Mouse (Mus musculus) spleen, adult 18-20 months (tissue): ENCODE results near the gene Olfml2a.
"Not testable (repeated sequence)": the region's sequence is repeated elsewhere in the genome, so short reads cannot be mapped to it uniquely, and the experiment has no call there.

Experiments
- DNase-seq, 2 experiments: peaks; one replicate each; pipeline ENCODE4 v3.0.0; 2022; ENCODE audit warnings: mixed read lengths in 2 of 2

Olfml2a gene

DNA sequence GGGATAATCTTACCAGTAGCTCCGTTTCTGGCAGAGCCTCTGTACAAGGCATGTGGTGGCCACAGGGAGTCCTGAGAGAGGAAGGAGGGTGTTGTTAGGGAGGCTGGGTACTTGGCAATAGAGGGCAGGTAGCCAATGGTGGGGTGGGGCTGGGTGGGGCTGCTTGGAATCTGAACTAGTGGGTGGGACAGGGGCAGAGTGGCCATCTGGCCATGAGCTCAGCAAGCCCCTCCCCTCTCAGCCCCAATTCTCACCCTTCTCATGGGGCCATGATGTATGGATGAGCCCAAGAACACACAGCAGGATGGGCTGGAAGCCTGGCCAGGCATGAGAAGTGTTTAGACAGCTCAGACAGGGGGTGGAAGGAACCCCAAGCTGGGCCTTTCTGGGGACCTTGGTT lies 55.6 kb downstream of the Olfml2a start:
- DNase-seq: no peak

DNA sequence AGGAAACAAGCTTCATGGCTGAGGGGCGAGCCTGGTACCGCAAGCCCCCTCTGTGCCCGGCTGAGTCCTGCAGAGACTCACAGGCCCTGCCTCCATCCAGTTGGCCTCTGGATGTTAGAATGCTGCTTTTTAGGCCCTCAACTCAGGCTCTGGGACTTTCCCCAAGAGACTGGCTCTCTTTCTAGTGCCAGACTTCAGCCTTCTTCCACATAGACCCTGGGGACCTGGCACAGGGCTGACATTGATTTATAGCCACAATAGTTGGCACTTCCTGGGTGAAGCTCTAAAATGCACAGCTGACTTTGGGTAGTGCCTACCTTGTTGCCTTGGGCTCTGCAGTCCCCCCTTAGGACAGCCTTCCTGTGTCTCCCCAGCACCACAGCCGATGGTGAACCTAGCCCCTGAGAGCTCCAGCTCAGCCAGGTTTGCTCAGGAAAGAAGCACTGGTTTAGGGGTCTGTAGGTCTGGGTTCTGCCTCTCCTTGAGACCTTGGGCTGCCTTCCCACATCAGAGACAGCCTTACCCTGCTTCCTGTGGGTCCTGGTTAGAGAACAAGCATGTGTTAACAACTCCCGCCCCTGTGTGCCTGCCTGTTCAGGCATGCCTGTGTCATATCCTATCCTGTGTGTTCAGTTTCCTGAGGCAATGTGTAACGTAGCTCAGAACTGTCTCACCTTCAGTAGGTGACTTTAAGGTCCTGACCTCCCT lies 56.2 kb downstream of the Olfml2a start:
- no peak for DNase-seq

DNA sequence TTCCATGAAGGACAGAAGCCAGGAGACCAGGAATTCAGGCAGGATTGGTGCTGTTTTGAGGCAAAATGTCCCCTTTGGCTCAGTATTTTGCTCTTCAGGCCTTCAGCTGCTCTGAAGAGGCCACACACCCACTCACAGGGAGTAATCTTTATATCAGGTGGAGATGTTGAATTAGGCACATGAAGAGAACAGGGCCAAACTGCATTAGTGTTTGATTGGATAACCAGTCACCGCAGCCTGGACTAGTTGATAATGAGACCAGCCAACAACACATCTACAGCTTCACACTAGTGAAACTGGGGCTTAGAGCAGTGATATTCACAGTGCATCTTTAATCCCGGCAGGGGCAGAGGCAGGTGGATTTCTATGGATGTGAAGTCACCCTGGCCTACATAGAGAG lies 57.2 kb downstream of the Olfml2a start:
- no peak for DNase-seq

DNA sequence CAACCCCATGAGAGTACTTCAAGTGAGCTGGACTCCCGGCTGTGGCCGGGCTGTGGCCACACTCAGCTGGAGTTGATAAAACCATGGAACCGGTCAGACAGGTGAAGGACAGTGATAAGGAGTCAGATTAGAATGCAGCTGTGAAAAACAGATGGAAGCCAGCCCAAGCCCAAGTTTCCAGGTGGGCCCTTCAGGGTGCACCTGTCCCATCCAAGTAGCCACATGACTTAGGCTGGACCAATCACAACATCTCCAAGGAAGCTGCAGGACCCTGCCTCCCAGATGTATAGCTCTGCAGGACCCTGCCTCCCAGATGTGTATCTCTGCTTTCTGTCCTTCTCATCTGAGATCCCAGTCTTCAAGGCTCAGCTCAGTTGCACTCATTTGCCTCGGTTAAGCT lies 60.2 kb downstream of the Olfml2a start:
- DNase-seq: no peak

DNA sequence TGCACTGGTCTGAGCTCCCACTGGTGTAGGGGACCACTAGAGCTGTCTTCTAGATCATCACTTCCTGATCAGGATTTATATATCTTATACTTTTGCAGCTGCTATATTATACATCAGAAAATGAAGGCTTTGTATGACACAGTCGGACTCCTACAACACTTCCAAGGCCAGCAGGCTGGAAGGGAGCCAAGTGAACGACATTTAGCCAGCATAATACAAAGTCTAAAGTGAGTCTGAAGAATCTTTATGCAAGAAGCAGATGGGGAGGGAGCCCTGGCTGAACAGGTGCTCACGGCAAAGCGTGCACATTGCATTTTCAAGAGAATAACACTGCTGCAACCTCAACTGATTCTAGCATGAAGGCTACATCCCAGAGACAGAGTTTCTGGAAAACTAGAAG lies 60.7 kb downstream of the Olfml2a start:
- DNase-seq: no peak

DNA sequence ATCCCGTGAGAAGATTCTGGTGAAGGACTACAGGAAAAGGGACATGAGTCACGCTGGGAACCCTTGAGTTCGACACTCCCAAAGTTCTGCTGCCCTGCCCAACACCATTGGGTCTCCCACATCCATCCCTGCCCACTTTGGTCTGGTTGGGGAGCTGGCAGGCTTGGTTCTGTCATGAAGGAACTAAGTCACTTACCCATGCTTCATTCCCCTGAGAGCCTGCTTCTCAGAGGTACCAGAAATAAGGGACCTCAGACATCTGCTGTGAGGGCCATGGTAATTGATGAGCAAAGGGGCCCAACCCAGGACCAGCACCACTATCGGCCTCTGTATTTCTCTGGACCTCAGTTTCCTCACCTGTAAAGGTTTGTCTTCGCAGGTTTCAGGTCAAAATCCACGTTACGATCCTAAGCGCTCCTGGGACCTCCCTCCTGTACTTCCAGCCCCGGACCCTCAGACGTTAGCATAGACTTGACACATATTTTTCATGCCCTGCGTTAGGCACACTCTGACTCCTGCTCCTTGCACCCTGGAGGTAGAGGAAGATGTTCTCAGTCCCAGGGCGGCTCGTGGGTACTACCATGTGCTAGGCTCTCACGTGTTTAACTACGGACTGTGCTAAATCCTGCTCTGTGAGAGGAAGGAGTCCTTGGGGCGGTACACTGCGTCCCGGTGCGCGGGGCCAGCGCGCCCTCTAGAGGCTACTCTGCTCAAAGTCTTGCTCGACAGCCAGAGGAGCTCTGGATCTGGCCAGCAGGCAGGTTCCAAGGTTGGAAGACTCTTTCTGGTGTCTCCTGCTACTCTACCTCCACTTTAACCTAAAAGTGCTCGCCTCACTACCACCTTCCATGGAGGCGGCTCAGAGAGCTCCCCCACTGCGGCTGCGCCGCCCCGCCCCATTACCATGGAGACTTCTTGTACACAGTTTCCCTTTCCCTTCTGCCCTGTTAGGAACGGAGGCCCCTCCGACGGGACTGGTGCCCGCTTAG lies 65.9 kb downstream of the Olfml2a start, which contains the start of gene Wdr38:
TSS of gene Wdr38 (plus strand) at position 91 of the 989 bp plus-strand sequence.
- peak; percentile 77 to 88 for DNase-seq

DNA sequence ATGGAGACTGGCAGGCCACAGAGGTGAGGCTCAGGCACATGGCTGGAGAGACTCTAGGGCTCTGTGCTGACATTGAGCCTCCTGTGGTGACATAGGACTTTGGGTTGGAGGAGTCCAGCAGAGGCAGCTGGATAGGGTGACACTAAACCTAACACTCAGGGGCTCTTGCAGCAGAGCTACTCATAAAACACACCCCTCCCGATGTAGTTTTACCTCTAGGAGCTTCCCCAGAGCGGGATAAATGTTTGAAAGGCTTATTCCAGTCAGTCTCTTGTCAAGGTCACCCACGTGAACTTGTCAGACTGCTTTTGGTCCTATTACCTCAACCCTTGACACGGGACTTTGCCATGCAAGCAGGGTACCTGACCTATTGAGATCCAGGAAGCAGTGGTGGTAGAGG lies 67.6 kb downstream of the Olfml2a start:
- DNase-seq: no peak

DNA sequence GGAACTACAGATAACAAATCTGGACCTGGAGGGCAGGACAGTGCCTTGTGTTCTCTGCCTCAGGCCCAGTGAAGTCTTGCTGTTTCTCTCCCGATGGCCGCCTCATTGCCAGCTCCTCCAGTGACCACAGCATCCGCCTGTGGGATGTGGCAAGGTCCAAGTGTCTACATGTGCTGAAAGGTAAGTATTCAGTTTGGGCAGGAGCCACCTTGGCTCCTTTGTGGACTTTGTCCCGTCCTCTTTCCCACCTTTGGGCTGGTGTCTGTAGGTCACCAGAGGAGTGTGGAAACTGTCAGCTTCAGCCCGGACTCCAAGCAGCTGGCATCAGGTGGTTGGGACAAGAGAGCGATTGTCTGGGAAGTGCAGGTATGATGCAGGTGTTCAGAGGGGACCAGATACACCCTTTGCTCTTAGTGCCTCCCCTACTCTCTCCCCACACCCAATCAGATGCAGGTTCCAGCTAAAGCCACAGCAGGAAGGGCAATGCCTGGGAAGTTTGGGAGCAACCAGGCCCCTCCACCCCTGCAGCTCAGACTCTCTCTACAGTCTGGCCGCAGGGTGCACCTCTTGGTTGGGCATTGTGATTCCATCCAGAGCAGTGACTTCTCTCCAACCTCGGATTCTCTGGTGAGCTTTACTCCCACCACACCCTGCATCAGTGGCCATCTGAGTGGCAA lies 68.3 kb downstream of the Olfml2a start:
- no peak for DNase-seq

DNA sequence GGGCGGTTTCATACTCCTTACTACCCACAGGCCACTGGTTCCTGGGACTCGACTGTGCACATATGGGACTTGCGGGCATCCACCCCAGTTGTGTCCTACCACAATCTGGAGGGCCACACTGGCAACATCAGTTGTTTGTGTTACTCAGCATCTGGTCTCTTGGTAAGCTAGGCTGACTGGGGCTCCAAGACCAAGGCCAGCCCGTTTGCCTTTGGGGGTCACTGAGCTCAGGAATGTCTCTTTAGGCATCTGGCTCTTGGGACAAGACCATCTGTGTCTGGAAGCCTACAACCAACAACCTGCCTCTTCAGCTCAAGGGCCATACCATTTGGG lies 68.8 kb downstream of the Olfml2a start:
- DNase-seq: no peak

DNA sequence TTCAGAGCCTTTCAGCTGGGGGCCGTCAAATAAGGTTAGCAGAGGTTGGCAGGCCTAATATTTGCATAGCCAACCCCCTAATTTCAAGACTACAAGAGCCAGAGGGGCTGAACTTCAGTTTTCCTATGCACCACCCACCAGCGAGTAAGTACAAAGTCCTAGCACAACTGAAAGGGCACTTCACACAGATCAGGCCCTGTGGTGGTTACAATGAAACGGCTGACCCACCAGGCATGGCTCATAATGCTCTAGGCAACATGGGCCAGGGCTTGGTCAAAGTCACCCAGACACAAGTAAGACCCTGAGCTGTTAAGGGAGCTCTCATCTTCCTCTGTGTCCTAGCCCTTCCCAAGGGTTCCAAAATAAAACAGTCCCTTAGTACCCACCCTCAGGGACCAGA lies 70.1 kb downstream of the Olfml2a start:
- DNase-seq: no peak

DNA sequence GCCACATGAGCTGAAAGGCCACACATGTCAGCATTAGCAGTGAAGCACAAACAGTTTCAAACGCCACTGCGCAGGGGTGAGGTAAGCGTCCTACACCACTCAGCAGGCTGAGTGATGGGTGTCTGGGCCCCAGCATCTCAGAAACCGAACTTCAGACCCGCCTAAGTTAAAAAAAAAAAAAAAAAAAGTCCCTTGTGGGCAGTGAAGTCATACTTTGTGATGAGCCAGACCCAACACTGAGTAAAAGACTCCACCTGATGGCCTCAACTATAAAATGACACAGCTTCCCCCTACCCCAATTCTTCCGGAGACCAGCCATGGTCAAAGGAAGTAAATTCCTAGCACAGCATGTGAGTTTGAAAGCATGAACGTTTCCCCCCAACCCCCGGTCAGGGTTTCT lies 71.3 kb downstream of the Olfml2a start:
- DNase-seq: no peak

DNA sequence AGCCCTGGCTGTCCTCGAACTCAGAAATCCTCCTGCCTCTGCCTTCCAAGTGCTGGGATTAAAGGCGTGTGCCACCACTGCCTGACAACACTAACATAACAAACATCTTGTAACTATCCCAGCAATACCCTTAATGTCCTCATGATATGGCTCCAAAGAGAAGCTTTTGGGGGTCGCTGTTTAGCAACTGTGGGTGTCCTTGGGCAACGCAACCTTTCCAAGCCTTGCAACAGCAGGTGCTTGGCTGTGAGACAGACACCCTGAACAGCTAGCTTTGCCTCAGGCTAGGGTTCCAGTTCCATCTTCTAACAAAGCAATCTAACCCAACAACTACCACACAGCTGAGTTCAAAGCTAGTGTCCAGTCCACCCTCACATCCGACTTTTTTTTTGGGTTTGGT lies 71.7 kb downstream of the Olfml2a start:
- DNase-seq: no peak

DNA sequence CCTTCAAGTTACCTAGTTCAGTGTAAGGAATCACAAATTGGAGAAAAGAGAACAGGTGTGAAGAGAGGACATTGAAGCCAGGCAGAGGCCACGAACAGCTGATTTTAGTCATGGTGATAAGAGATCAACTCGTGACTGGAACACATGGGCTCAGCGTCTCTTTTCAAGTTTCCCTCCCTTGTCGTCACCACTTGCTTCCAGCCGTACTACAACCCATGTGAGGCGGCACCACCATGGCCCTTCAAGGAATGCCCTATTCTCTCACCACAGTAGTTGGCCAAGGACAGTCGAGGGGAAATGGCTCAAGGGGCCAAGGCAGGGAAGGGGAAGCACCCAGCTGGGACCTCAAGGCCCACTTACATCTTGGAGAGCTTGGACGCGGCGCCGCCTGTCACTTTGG lies 72.6 kb downstream of the Olfml2a start:
- no peak for DNase-seq

DNA sequence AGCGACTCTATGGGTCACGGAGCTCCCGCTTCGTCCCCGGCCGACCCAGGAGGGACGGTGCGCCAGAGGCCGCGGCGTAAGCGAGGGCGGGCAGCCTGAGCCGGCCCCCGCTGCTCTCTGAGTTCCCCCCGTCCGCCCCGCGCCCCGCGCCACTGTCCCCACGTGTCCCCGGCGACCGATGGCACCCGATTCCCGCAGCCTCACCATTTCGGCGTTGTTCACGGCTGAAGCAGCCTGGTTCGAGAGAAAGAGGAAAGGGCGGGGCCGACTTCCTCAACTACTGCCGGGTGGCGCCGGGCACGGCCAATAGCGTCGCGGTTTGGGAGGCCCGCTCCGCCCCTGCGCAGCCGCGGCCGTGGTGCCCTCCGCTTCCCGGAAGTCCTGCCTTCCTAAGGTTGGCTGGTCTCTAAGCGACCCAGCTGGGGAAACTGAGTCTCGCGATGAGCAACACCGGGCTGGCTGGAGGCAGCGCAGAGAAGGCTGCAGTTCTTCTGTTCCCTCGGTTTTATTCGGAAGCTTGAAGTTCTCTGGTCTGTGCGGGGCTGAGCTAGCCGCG lies 73.2 kb downstream of the Olfml2a start, which contains the start of gene Arpc5l:
TSS of gene Arpc5l (plus strand) at position 469 of the 556 bp plus-strand sequence.
- DNase-seq: peak; percentile 83 to 89

DNA sequence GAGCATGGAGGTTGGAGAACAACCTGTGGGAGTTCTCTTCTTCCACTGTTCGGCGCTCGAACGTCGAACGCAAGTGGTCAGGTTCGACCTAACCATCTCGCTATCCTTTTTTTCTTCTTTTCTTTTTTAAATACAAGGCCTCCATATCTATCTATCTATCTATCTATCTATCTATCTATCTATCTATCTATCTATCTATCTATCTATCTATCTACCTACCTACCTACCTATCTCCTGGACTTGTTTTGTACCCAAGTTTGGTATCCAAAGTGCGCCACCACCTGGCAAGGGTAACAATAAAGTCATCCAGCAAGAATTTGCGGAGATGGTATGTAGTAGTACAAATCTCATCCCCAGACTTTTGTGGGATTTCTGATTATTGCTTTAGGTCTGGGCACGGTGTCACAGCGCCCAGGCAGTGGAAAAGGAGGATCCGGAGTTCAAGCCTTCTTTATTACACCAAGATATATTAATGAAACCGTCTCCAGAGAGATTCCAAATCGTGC lies 73.8 kb downstream of the Olfml2a start, which contains the start of gene Rpl35:
TSS of gene Rpl35 (minus strand) at position 51 of the 506 bp plus-strand sequence.
- peak; percentile 45 to 67 for DNase-seq

DNA sequence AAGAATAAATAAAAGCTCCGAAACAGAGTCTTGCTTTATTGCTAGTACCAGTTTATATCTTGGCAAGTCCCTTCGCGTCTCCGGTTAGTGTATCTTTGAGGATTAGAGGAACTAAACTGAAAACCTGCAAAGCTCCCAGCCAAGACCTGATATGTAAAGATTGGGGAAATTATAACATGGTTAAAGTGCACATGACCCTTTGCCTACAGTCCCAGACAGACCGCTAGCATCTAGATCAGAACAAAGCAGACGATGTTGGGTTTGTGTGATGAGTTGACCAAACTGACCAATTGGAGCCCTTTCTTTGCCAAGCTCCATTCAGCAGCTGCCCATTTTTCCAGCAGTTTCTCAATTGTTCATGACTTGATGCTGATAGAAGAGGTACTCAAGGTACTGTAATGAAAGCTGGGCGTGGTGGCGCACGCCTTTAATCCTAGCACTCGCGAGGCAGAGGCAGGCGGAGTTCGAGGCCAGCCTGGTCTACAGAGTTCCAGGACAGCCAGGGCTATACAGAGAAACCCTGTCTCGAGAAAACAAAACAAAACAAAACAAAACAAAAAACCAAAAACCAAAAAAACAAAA lies 74.5 kb downstream of the Olfml2a start:
- no peak for DNase-seq

DNA sequence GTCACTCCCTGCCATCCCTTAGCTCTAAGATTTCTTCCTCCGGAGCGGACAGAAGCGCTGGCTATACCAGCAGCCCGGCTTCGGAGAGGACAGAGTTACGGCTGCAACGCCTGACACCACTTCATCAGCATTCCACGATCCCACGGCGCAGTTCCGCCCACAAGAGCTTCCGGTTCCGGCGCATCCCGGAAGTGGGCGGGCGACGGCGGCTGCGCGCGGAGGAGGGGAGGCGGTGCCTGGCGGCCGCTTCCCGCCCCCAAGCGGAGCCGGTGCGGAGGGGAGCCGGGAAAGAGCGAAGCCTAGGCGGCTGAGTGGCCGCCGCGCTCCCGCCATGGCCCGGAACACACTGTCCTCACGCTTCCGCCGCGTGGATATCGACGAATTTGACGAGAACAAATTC lies 76.1 kb downstream of the Olfml2a start:
- peak; percentile 91 to 93 for DNase-seq

DNA sequence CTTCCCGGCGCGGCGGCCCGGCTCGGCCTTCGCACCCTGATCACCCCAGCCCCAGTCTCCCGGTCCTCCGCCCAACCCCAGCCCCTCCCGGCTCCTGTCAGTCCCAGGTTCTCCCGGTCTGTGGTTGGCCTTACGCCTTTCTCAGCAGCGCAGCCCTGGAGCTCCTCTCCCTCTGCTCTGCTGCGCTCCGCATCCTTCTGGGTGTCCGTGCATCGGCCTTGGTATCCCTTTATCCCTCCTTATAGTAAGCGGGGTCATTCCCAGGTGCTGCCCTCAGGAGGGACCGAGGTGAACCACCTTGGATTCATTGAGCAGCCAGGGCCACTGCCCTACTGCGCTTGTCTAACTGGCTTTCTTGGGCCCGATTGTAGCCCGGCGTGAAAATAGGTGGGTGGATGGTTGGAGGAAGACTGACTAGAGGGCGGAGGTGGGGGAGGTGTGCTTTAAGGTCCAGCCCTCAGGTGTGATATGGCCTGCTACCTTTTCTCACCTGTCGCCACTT lies 76.6 kb downstream of the Olfml2a start:
- DNase-seq: peak; percentile 32 to 44

DNA sequence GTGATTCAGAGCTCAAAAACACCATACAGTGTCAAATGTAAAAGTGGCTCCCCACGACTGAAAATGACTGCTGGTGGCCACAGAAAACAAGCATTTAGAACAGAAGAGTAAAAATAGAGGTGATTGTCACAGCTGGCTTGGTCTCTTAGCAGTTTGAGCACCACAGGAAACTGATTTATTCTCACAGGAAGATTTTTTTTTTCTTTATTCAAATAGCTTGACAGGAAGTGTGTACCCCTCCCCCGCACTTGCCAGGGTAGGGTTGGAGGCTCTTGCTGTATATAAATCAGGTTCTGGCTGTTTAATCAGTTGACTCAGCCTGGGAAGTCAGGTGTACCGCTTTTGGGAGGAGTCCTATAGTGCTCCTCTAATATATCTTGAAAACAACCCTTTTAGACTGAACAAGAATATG lies 77.2 kb downstream of the Olfml2a start:
- DNase-seq: peak; percentile 78 to 80

DNA sequence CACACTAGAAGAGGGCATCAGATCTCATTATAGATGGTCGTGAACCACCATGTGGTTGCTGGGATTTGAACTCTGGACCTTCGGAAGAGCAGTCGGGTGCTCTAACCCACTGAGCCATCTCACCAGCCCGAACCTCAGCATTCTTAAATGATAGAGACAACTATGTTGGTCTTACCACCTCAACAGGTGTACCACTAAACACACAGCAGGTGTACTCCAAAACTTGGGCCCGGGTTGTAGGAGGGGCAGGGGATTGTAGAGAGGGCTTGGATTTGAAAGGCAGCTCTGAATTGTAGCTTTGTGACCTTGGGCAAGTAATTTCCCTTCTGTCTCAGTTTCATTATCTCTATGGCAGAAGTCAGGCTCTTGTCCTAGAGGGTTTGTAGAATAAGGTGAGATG lies 78.4 kb downstream of the Olfml2a start:
- not testable (repeated sequence) for DNase-seq

DNA sequence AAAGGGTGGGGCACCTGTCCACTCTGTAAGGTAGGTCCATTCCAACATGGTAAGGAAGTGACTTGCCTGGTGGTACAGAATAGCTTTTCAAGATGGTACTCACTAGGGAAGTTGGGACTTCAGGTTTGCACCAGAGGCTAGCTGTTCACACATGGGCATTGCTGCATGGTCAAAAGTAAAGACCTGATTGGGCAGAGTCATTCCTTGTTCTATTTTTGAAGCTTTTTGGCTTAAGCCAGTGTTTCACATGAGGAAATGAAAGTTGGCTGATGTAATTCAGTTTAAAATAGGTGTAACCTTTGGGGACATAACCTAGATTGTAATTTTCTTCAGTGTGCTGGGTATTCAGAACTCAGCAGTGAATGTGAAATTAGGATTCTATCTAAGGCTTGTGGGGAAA lies 79.5 kb downstream of the Olfml2a start:
- DNase-seq: no peak

DNA sequence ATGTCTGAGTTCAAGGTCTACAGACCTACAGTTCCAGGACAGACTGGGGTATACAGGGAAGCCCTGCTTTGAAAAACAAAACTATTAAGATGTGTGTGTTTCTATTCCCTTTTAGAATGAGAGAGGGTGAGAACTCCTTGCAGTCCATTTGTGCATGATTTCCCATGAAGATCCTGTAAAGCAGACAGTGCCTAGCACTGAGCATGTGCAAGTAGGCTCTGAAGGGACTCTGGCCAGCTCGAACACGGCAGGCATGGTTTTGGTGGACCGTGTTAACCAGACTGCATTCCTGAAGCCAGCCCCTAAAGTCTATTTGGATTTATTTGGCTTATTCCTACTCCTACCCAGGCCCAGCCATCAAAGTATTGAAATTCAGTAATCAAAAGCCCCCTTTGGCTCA lies 80.2 kb downstream of the Olfml2a start:
- no peak for DNase-seq
